Mouse (Mus musculus): ENCODE measurements around the gene Glis2. TPM values are rescaled to one million over a fixed set of nuclear protein-coding genes. Genes with fewer than 3 reads are reported as not detected.

The Glis2 gene
- total RNA-seq, 2 experiments from 2014 or later = 0.33 TPM; not detected in 1

DNA sequence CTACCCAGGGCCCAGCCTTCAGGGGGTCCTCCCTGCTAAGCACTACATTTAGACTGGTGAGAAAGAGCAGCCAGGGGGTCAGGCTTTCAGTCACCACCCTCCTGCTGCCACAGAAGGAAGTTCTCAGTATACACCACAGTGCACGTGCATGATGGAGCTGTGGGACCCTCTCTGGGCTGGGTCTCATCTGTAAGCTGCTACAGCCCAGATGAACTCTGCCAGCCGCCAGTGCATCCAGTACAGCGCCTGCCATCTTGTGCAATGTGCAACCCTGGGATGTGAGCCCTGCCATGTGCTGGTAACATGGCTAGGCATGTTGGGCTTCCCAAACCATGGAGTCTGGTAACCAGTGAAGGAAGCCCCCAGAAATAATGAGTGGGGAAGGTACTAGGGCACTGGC is 55.6 kb downstream of the Glis2 start:
- no peak for ATAC-seq (replicated peaks; ENCODE audit: low FRiP score, low TSS enrichment, poor library complexity, severe bottlenecking)

DNA sequence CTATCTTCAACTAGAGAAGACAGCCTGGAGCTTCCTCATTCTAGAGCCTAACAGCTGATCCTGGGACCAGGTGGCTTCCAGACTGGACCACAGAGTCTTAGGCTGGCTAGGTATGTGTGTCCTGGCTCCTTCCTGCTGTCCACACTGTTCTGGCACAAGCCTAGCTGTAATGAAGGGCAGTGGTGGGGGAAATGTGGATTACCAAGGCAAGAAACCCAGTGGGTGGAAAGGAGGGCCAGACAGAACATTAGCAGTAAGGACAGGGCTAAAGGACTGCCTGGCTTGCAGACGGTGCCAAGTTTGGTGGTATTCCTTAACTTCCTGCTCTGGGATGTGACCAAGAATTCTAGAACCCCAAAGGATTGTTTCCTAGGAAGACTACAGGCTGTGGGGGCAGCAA is 56.6 kb downstream of the Glis2 start:
- ATAC-seq (replicated peaks; ENCODE audit: low FRiP score, low TSS enrichment, poor library complexity, severe bottlenecking) = no peak

- ATAC-seq (replicated peaks; ENCODE audit: low FRiP score, low TSS enrichment, poor library complexity, severe bottlenecking) = no peak
Observed at GRCm38 (mm10) chr16:4651624-4652023, 57.1 kb downstream of the Glis2 start.

GRCm38 (mm10) chr16:4652707-4653416 is 58.3 kb downstream of the Glis2 start:
- no peak for ATAC-seq (replicated peaks; ENCODE audit: low FRiP score, low TSS enrichment, poor library complexity, severe bottlenecking)

GRCm38 (mm10) chr16:4654706-4655105 is 60.2 kb downstream of the Glis2 start:
- no peak for ATAC-seq (replicated peaks; ENCODE audit: low FRiP score, low TSS enrichment, poor library complexity, severe bottlenecking)

GRCm38 (mm10) chr16:4655251-4655734 is 60.8 kb downstream of the Glis2 start:
- ATAC-seq (replicated peaks; ENCODE audit: low FRiP score, low TSS enrichment, poor library complexity, severe bottlenecking) = no peak

- ATAC-seq (replicated peaks; ENCODE audit: low FRiP score, low TSS enrichment, poor library complexity, severe bottlenecking) = 0 out of 2 replicates have a peak, but pooled peaks have one; percentile 23
Observed at GRCm38 (mm10) chr16:4655764-4656570, 61.5 kb downstream of the Glis2 start.

- ATAC-seq (replicated peaks; ENCODE audit: low FRiP score, low TSS enrichment, poor library complexity, severe bottlenecking) = no peak
Observed at GRCm38 (mm10) chr16:4656571-4657081, 62.1 kb downstream of the Glis2 start.

DNA sequence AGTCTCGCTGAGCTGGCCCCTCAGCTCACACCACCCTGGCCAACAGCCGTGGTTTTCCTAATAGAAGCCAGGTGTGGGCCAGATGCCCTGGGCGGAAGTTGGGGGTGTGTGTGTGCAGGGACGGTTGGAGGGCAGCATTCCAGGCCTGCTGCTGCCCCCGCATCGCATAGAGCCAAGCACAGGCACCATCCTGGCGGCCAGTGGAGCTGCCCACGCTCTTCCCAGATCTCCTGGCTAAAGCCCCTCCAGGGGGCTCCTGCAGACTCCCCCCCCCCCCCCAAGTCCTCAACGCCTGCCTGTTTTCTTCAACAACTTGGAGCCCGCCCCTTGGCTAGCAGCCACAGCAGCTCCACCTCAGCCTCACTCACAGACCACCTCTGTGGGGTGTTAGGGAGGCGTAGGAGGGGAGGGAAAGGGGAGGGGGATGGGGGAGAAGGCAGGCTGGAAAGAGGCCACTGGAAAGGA is 64.3 kb downstream of the Glis2 start:
- no peak for ATAC-seq (replicated peaks; ENCODE audit: low FRiP score, low TSS enrichment, poor library complexity, severe bottlenecking)

GRCm38 (mm10) chr16:4659326-4659725 is 64.8 kb downstream of the Glis2 start:
- ATAC-seq (replicated peaks; ENCODE audit: low FRiP score, low TSS enrichment, poor library complexity, severe bottlenecking) = no peak

GRCm38 (mm10) chr16:4661605-4662004 is 67.1 kb downstream of the Glis2 start:
- no peak for ATAC-seq (replicated peaks; ENCODE audit: low FRiP score, low TSS enrichment, poor library complexity, severe bottlenecking)

DNA sequence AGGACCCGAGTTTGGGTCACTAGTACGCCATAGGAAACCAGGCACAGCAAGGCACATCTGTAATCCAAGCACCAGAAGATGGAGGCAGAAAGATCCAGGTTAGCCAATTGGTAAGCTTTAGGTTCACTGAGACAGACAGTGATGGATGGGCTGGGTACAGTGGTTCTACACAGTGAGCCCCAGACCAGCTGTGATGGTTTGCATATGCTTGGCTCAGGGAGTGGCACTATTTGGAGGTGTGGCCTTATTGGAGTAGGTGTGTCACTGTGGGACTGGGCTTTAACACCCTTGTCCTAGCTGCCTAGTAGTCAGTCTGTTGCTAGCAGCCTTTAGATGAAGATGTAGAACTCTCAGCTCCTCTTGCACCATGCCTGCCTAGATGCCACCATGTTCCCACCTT is 69.3 kb downstream of the Glis2 start:
- ATAC-seq (replicated peaks; ENCODE audit: low FRiP score, low TSS enrichment, poor library complexity, severe bottlenecking) = no peak

DNA sequence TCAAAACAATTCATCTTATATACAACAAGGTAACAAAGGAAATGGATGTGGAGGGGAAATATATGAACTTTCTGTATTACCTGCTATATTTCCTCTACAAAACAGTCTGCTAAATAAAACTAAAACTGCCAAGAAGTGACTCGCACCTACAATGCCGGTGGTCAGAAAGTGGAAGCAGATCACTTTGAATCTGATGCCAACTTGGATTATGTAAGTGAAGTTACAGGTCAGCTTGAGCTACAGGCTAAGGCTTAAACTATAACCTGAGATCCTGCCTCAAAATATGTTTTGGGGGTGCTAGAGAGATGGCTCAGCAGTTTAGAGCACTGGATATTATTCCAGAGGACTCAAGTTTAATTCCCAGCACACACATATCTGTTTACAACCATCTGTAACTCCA is 71.2 kb downstream of the Glis2 start:
- ATAC-seq (replicated peaks; ENCODE audit: low FRiP score, low TSS enrichment, poor library complexity, severe bottlenecking) = no peak

DNA sequence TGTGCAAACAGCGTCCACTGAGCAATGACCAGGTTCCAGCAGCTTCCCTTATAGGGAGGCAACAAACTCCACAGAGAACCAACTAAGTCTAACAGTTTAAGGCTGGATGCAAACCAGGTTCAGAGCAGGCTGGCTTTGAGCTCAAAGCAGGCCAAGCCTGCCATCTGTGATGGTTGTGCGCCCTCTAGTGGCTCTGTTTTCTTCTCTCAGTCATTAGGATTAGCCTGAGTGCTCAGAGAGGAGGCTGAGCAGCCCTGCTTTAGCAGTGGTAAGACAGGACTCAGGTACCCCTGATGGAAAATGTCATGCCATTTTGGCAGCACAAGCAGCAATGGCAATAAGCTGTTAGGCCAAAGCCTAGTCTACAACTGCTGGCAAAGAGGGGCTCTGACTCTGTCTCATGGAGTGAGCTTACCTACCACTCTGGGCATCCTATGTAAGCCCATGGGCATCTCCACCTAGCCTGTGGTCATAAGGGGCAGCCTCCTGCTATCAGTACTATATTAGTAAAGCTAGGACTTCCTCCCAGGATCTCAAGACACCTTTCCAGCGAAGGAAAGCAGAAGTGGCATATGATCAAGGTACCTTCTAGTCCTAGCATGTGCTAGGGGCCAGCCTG is 72.8 kb downstream of the Glis2 start:
- peak; percentile 91 for ATAC-seq (replicated peaks; ENCODE audit: low FRiP score, low TSS enrichment, poor library complexity, severe bottlenecking)

DNA sequence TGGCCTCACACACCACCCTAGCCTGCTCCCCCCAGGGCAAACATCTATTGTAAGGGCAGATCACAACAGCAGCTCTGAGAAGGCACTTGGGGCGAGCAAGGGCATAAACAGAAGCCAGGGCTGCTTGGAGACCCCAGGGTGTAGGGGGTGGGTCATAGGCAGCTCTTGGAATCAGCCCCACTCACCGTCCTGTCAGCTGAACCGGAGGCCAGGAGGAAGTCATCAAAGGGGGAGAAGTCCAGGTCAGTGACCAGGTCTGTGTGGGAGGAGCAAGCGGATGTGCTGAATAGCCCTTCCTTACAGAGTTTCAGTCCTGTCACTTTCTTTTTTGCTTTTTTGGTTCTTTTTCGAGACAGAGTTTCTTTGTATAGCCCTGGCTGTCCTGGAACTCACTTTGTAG is 75.8 kb downstream of the Glis2 start:
- no peak for ATAC-seq (replicated peaks; ENCODE audit: low FRiP score, low TSS enrichment, poor library complexity, severe bottlenecking)

DNA sequence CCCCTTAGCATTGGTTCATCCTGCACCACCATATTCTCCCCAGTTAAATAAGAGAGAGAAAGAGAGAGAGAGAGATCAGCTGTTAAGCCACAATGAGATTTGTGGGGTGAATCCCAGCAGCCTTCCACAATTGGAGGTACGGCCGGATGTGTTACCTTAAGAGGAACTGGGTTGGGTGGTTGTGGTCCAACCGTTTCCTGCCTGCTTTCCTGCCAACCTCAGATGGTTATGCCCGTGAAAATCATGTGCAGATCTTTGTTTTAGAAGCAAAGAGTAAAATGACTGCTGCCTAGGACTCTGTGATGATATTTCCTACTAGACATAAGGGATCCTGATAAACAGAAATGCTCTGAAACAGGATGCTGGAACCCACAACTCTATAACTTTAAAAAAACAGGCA is 79.6 kb downstream of the Glis2 start:
- peak; percentile 28; the same call in 1 of the 2 replicates for ATAC-seq (replicated peaks; ENCODE audit: low FRiP score, low TSS enrichment, poor library complexity, severe bottlenecking)
